Comparison of ENCODE assay signal across 27 mouse cellular contexts in the genomic region with DNA sequence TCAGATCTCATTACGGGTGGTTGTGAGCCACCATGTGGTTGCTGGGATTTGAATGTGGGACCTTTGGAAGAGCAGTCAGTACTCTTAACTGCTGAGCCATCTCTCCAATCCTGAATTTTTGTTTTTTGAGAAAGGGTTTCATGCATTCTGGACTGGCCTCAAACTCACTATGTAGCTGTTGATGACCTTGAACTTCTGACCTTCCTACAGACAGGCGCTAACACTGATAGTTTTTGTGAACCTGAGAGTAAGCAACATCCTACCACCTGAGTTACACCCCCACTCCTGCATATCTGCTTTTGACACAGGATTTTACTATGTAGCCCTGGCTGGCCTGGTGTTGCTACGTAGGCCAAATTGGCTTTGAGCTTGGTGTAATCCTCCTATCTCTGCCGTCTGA.
DNase-seq lines count a peak whose midpoint lies in the region; ATAC-seq and TF ChIP-seq lines count a peak whose summit lies in the region.
"Had no signal": no experiment of that assay in that cellular context is flagged by ENCODE, and none has a peak within 500 bp of the region (broad histone marks: within the 10 kb centered on the region; RNA-seq: fewer than 3 reads in every experiment).

No protein-coding gene starts in this region.

- peaks cover 12% of the 10 kb centered on the region for H3K9me3 ChIP-seq in ES-Bruce4 (replicated peaks; ENCODE audit: control insufficient read depth, insufficient read depth, low read length, poor library complexity, severe bottlenecking)
- no peaks in the 10 kb centered on the region for H3K9me3 ChIP-seq in forebrain, embryonic 12.5 days
- H3K9me3 ChIP-seq: embryonic facial prominence, embryonic 13.5 days; embryonic facial prominence, embryonic 15.5 days; forebrain, embryonic 10.5 days; forebrain, embryonic 13.5 days; forebrain, embryonic 15.5 days; G1E had no signal

- H3K9ac ChIP-seq in ES-Bruce4 (ENCODE audit: low read depth, poor library complexity, severe bottlenecking) = no peak overlapping the region
- H3K9ac ChIP-seq in forebrain, embryonic 12.5 days = no peak overlapping the region
- H3K9ac ChIP-seq: embryonic facial prominence, embryonic 13.5 days; embryonic facial prominence, embryonic 15.5 days; forebrain, embryonic 13.5 days; forebrain, embryonic 15.5 days; forebrain, postnatal 0 days had no signal

- no peak for TF ChIP-seq EP300 in ES-Bruce4 (IDR thresholded peaks at IDR 0.05; ENCODE audit: insufficient read depth, low read depth, low read length)

- peak overlapping the region; percentile 61 for H3K27ac ChIP-seq in ES-Bruce4 (ENCODE audit: insufficient read depth, low read length)
- H3K27ac ChIP-seq in forebrain, embryonic 12.5 days = no peak overlapping the region
- H3K27ac ChIP-seq: embryonic facial prominence, embryonic 13.5 days; embryonic facial prominence, embryonic 15.5 days; forebrain, embryonic 10.5 days; forebrain, embryonic 13.5 days; forebrain, embryonic 15.5 days had no signal

- H3K4me3 ChIP-seq in ES-Bruce4 (ENCODE audit: low read depth, low read length) = no peak overlapping the region
- no peak overlapping the region for H3K4me3 ChIP-seq in forebrain, embryonic 12.5 days (replicated peaks)
- H3K4me3 ChIP-seq: embryonic facial prominence, embryonic 13.5 days; embryonic facial prominence, embryonic 15.5 days; erythroblast, embryonic 14.5 days; forebrain, embryonic 10.5 days; forebrain, embryonic 13.5 days; forebrain, embryonic 15.5 days had no signal

- 94% methylated on average over 4 of the region's 4 CpGs for WGBS in forebrain, embryonic 12.5 days

- no peak for TF ChIP-seq CTCF in ES-Bruce4 (IDR thresholded peaks at IDR 0.05; ENCODE audit: low read depth, low read length)

- H3K27me3 ChIP-seq in ES-Bruce4 (ENCODE audit: control insufficient read depth, insufficient read depth, low read length, poor library complexity, severe bottlenecking) = no peaks in the 10 kb centered on the region
- no peaks in the 10 kb centered on the region for H3K27me3 ChIP-seq in forebrain, embryonic 12.5 days
- H3K27me3 ChIP-seq: CH12.LX; embryonic facial prominence, embryonic 13.5 days; embryonic facial prominence, embryonic 15.5 days; forebrain, embryonic 13.5 days; forebrain, embryonic 15.5 days; Patski had no signal

- H3K36me3 ChIP-seq in ES-Bruce4 (ENCODE audit: control insufficient read depth, insufficient read depth, low read length, poor library complexity, severe bottlenecking) = no peaks in the 10 kb centered on the region
- no peaks in the 10 kb centered on the region for H3K36me3 ChIP-seq in forebrain, embryonic 12.5 days (replicated peaks)
- H3K36me3 ChIP-seq: embryonic facial prominence, embryonic 13.5 days; embryonic facial prominence, embryonic 15.5 days; forebrain, embryonic 10.5 days; forebrain, embryonic 15.5 days; G1E had no signal

- H3K4me2 ChIP-seq in forebrain, embryonic 12.5 days = no peak overlapping the region
- H3K4me2 ChIP-seq: embryonic facial prominence, embryonic 13.5 days; embryonic facial prominence, embryonic 15.5 days; forebrain, embryonic 13.5 days; forebrain, embryonic 15.5 days had no signal

- no peak for ATAC-seq in forebrain, embryonic 12.5 days (ENCODE audit: low FRiP score)
- ATAC-seq: CD4-positive, CD25-positive, alpha-beta regulatory T cell, adult 4 months; forebrain, embryonic 13.5 days; forebrain, embryonic 15.5 days; forebrain, postnatal 0 days; Patski had no signal

- H3K4me1 ChIP-seq in ES-Bruce4 (ENCODE audit: control insufficient read depth, insufficient read depth, low read length) = peaks cover 5% of the 10 kb centered on the region
- H3K4me1 ChIP-seq in forebrain, embryonic 12.5 days = peaks cover 13% of the 10 kb centered on the region
- H3K4me1 ChIP-seq: embryonic facial prominence, embryonic 15.5 days had no signal

- TF ChIP-seq POLR2A in ES-Bruce4 (IDR thresholded peaks at IDR 0.05; ENCODE audit: insufficient read depth, low read length) = no peak

- peak; percentile 18 for DNase-seq in heart, adult 11 months
- DNase-seq in heart, adult 18-20 months = no peak
- DNase-seq in R1 (ENCODE audit: low read depth, low spot score) = peak; percentile 64
- DNase-seq: adrenal gland, adult 2 months; adrenal gland, postnatal 10 days; adrenal gland, postnatal 25 days; B cell, adult 2 months; cerebellum, adult 11 months; cerebellum, adult 18-20 months; cerebellum, adult 8-10 months; cerebellum, adult 9-11 months; cerebellum, postnatal 14 days; cerebellum, postnatal 36 days; embryo, embryonic 11 days; forebrain, postnatal 0 days had no signal

Comparison
In these comparisons a context has a peak if more than half of its experiments do, and no peak if none do; other contexts are left out.
1. DNase-seq: peak in heart, adult 11 months (single experiment) and R1 (single experiment); none in heart, adult 18-20 months (0 of 2).